Mouse (Mus musculus) G1E (cell line): ENCODE measurements around the gene Fastkd5. TPM values are rescaled to one million over a fixed set of nuclear protein-coding genes. Genes with fewer than 3 reads are reported as not detected.

Experiments used
- ATAC-seq: 2 replicates; pipeline ENCODE4 v1.8.0; 2016; ENCODE audit warnings: mild to moderate bottlenecking; ENCODE audit not compliant: insufficient number of reproducible peaks, poor library complexity, low FRiP score, severe bottlenecking; ENCODE audit errors: extremely low read depth
- DNase-seq: peaks from one replicate; pipeline ENCODE4 v3.0.0; 2012; ENCODE audit warnings: low spot score
- H3K27me3 ChIP-seq: 2 replicates; pipeline ENCODE4 v1.6.1; 2012; ENCODE audit warnings: mild to moderate bottlenecking, low read length, inconsistent platforms; ENCODE audit not compliant: insufficient read depth
- H3K36me3 ChIP-seq: replicated peaks from 2 replicates; pipeline ENCODE3; 2012; ENCODE audit warnings: mild to moderate bottlenecking, inconsistent platforms
- H3K4me1 ChIP-seq: 2 replicates; pipeline ENCODE4 v1.6.1; 2012; ENCODE audit warnings: low read depth, low read length, inconsistent platforms, mixed read lengths; ENCODE audit not compliant: insufficient read depth
- H3K4me3 ChIP-seq: 2 replicates; pipeline ENCODE4 v1.5.1; 2012; ENCODE audit warnings: low read depth, mild to moderate bottlenecking, inconsistent platforms, low read length, moderate library complexity, mixed read lengths
- H3K9me3 ChIP-seq: replicated peaks from 2 replicates; pipeline ENCODE4 v1.6.1; 2012; ENCODE audit warnings: inconsistent platforms
- CTCF ChIP-seq: IDR thresholded peaks from 2 replicates; pipeline ENCODE4 v1.5.1; 2012; ENCODE audit warnings: low read depth, low read length, inconsistent platforms, mixed read lengths
- GATA1 ChIP-seq: IDR thresholded peaks from 2 replicates; pipeline ENCODE4 v1.6.1; 2012; ENCODE audit warnings: borderline replicate concordance, low read length, inconsistent platforms, mixed read lengths
- GATA2 ChIP-seq: IDR thresholded peaks from 2 replicates; pipeline ENCODE4 v1.6.1; 2012; ENCODE audit warnings: low read depth, low read length, inconsistent platforms, borderline replicate concordance
- POLR2AphosphoS5 ChIP-seq: IDR thresholded peaks from 2 replicates; pipeline ENCODE4 v1.6.1; 2012; ENCODE audit warnings: low read depth, low read length, inconsistent platforms; ENCODE audit not compliant: insufficient replicate concordance
- TAL1 ChIP-seq: conservative IDR thresholded peaks from 2 replicates; pipeline ENCODE4 v1.6.1; 2012; ENCODE audit warnings: low read depth, low read length, inconsistent platforms, mixed read lengths
- polyA plus RNA-seq: library from polyadenylated mRNA; stranded (reverse); fragments of >175 nt; gene quantifications from 2 replicates; pipeline ENCODE4 v1.2.3, GENCODE M21; 2012
- total RNA-seq, 2 experiments: library from RNA; stranded (forward) in 1 of 2; stranded (reverse) in 1 of 2; fragments of 200-1000 nt in 1 of 2; fragments of >200 nt in 1 of 2; fragmentation: Nextera tagmentation in 1 of 2; gene quantifications; 2 replicates each; pipeline ENCODE4 v1.2.3; 2014 to 2017

Fastkd5 gene
- total RNA-seq (2014; fragmentation: Nextera tagmentation), result 20.5 and 26.4 TPM in 2 replicates
- total RNA-seq (2017), result 27.6 and 29.9 TPM in 2 replicates
- polyA plus RNA-seq, result 0.81 and 1.3 TPM in 2 replicates

- DNase-seq, result peak; percentile 90
- Histone ChIP-seq H3K4me1 (peaks cover 38% of the 10 kb centered on the region), H3K9me3 (no peaks in the 10 kb centered on the region), H3K36me3 (peaks cover 35% of the 10 kb centered on the region), H3K4me3 (peak within 1 kb of the TSS; percentile 98), H3K27me3 (peaks cover 14% of the 10 kb centered on the region)
- ATAC-seq, result peak; percentile 83
- TF ChIP-seq GATA1, result no peak
- no peak for TF ChIP-seq POLR2AphosphoS5
- no peak for TF ChIP-seq CTCF
- TF ChIP-seq GATA2, result no peak
- no peak for TF ChIP-seq TAL1
Measured at GRCm38 (mm10) chr2:130629839-130630203, at the start of gene Fastkd5, which contains the start of gene Ubox5. Gene Fastkd5, minus strand, starts transcription at chr2:130630027. Gene Ubox5, minus strand, starts transcription at chr2:130630038.

GRCm38 (mm10) chr2:130679154-130679553, 49.3 kb upstream of the Fastkd5 start:
- Histone ChIP-seq H3K4me1 (no peaks in the 10 kb centered on the region), H3K9me3 (no peaks in the 10 kb centered on the region), H3K27me3 (no peaks in the 10 kb centered on the region), H3K4me3 (no peak overlapping the region), H3K36me3 (peaks cover 97% of the 10 kb centered on the region)
- DNase-seq (no peak), ATAC-seq (no peak)
- TF ChIP-seq GATA1 (no peak), GATA2 (no peak), CTCF (no peak), POLR2AphosphoS5 (no peak), TAL1 (no peak)

GRCm38 (mm10) chr2:130677211-130677610, 47.4 kb upstream of the Fastkd5 start:
- no peak for ATAC-seq
- no peaks in the 10 kb centered on the region for H3K4me1 ChIP-seq
- peaks cover 96% of the 10 kb centered on the region for H3K36me3 ChIP-seq
- H3K4me3 ChIP-seq, result no peak overlapping the region
- H3K27me3 ChIP-seq, result no peaks in the 10 kb centered on the region
- H3K9me3 ChIP-seq, result no peaks in the 10 kb centered on the region
- TF ChIP-seq GATA1 (no peak), GATA2 (no peak), CTCF (no peak), TAL1 (no peak), POLR2AphosphoS5 (no peak)
- DNase-seq, result no peak

GRCm38 (mm10) chr2:130667559-130667958, 37.7 kb upstream of the Fastkd5 start, which contains the start of gene Itpa:
Gene Itpa, plus strand, starts transcription at chr2:130667610.
- H3K9me3 ChIP-seq, result no peaks in the 10 kb centered on the region
- H3K4me3 ChIP-seq, result peak within 1 kb of the TSS; percentile 82
- no peaks in the 10 kb centered on the region for H3K27me3 ChIP-seq
- DNase-seq, result peak; percentile 90
- peaks cover 42% of the 10 kb centered on the region for H3K36me3 ChIP-seq
- TF ChIP-seq GATA2, result no peak
- no peak for TF ChIP-seq GATA1
- TF ChIP-seq CTCF, result no peak
- TF ChIP-seq TAL1, result no peak
- TF ChIP-seq POLR2AphosphoS5, result no peak
- peaks cover 56% of the 10 kb centered on the region for H3K4me1 ChIP-seq
- peak; percentile 81 for ATAC-seq

GRCm38 (mm10) chr2:130664102-130664701, 34.4 kb upstream of the Fastkd5 start, which contains the start of gene Ddrgk1:
Gene Ddrgk1, minus strand, starts transcription at chr2:130664659.
- TF ChIP-seq GATA1 (no peak), TAL1 (no peak), GATA2 (no peak), POLR2AphosphoS5 (no peak), CTCF (no peak)
- Histone ChIP-seq H3K9me3 (no peaks in the 10 kb centered on the region), H3K4me1 (peaks cover 50% of the 10 kb centered on the region), H3K4me3 (peak within 1 kb of the TSS; percentile 78), H3K36me3 (peaks cover 45% of the 10 kb centered on the region), H3K27me3 (no peaks in the 10 kb centered on the region)
- ATAC-seq, result peak; percentile 77
- peak; percentile 89 for DNase-seq

GRCm38 (mm10) chr2:130663342-130663741, 33.5 kb upstream of the Fastkd5 start:
- Histone ChIP-seq H3K27me3 (no peaks in the 10 kb centered on the region), H3K4me1 (peaks cover 45% of the 10 kb centered on the region), H3K4me3 (peak overlapping the region; percentile 78), H3K36me3 (peaks cover 52% of the 10 kb centered on the region), H3K9me3 (no peaks in the 10 kb centered on the region)
- no peak for DNase-seq
- TF ChIP-seq GATA1, result no peak
- no peak for TF ChIP-seq GATA2
- no peak for TF ChIP-seq POLR2AphosphoS5
- TF ChIP-seq CTCF, result no peak
- no peak for TF ChIP-seq TAL1
- ATAC-seq, result no peak
